Mouse (Mus musculus) erythroblast, embryonic 14.5 days (primary cell): ENCODE measurements around the gene Txnrd1. TPM values are rescaled to one million over a fixed set of nuclear protein-coding genes. Genes with fewer than 3 reads are reported as not detected.

ENCODE experiments used
- H3K27me3 ChIP-seq: 2 replicates; pipeline ENCODE4 v1.6.1; 2012; ENCODE audit warnings: inconsistent platforms; ENCODE audit not compliant: control insufficient read depth
- H3K36me3 ChIP-seq: 2 replicates; pipeline ENCODE4 v1.6.1; 2012; ENCODE audit warnings: mild to moderate bottlenecking, inconsistent platforms; ENCODE audit not compliant: control insufficient read depth
- H3K4me1 ChIP-seq: 2 replicates; pipeline ENCODE4 v1.6.1; 2012; ENCODE audit warnings: inconsistent platforms; ENCODE audit not compliant: control insufficient read depth
- H3K4me3 ChIP-seq: replicated peaks from 2 replicates; pipeline ENCODE3; 2012; ENCODE audit warnings: moderate library complexity, mild to moderate bottlenecking, inconsistent platforms
- H3K9me3 ChIP-seq: 2 replicates; pipeline ENCODE4 v1.6.1; 2012; ENCODE audit warnings: low read length, inconsistent platforms, mixed read lengths; ENCODE audit not compliant: control insufficient read depth
- GATA1 ChIP-seq: IDR thresholded peaks from 2 replicates; pipeline ENCODE4 v1.6.1; 2012; ENCODE audit warnings: low read length, inconsistent platforms, mixed read lengths
- TAL1 ChIP-seq: IDR thresholded peaks from 3 replicates; pipeline ENCODE4 v1.6.1; 2012; ENCODE audit warnings: low read length, inconsistent platforms, mixed read lengths
- polyA plus RNA-seq: library from polyadenylated mRNA; stranded (reverse); fragments of >175 nt; gene quantifications from 2 replicates; pipeline ENCODE4 v1.2.3, GENCODE M21; 2012

Txnrd1 gene
- polyA plus RNA-seq, 1 experiment = 7.5 TPM

GRCm38 (mm10) chr10:82897936-82898335, 64.2 kb downstream of the Txnrd1 start:
- Histone ChIP-seq H3K4me3 (no peak overlapping the region), H3K9me3 (no peaks in the 10 kb centered on the region), H3K36me3 (peaks cover 55% of the 10 kb centered on the region), H3K27me3 (no peaks in the 10 kb centered on the region), H3K4me1 (peaks cover 5% of the 10 kb centered on the region)
- no peak for TF ChIP-seq TAL1
- no peak for TF ChIP-seq GATA1

- H3K4me1 ChIP-seq = peaks cover 5% of the 10 kb centered on the region
- H3K27me3 ChIP-seq = no peaks in the 10 kb centered on the region
- TF ChIP-seq TAL1 (no peak), GATA1 (no peak)
- no peak overlapping the region for H3K4me3 ChIP-seq
- H3K36me3 ChIP-seq = peaks cover 45% of the 10 kb centered on the region
- no peaks in the 10 kb centered on the region for H3K9me3 ChIP-seq
These were observed 65.1 kb downstream of the Txnrd1 start for GRCm38 (mm10) chr10:82898893-82899292.

- H3K9me3 ChIP-seq = no peaks in the 10 kb centered on the region
- H3K4me1 ChIP-seq = peaks cover 5% of the 10 kb centered on the region
- H3K27me3 ChIP-seq = peaks cover 2% of the 10 kb centered on the region
- TF ChIP-seq GATA1 (no peak), TAL1 (no peak)
- H3K4me3 ChIP-seq = no peak overlapping the region
- peaks cover 35% of the 10 kb centered on the region for H3K36me3 ChIP-seq
These were observed 66.2 kb downstream of the Txnrd1 start for GRCm38 (mm10) chr10:82899810-82900421.

- no peaks in the 10 kb centered on the region for H3K9me3 ChIP-seq
- H3K4me1 ChIP-seq = peaks cover 5% of the 10 kb centered on the region
- no peak overlapping the region for H3K4me3 ChIP-seq
- H3K36me3 ChIP-seq = peaks cover 29% of the 10 kb centered on the region
- peaks cover 4% of the 10 kb centered on the region for H3K27me3 ChIP-seq
- TF ChIP-seq TAL1 (no peak), GATA1 (no peak)
These were observed 66.8 kb downstream of the Txnrd1 start for GRCm38 (mm10) chr10:82900546-82900945.

- Histone ChIP-seq H3K27me3 (peaks cover 4% of the 10 kb centered on the region), H3K36me3 (peaks cover 20% of the 10 kb centered on the region), H3K9me3 (no peaks in the 10 kb centered on the region), H3K4me3 (no peak overlapping the region), H3K4me1 (peaks cover 5% of the 10 kb centered on the region)
- no peak for TF ChIP-seq GATA1
- no peak for TF ChIP-seq TAL1
These were observed 67.7 kb downstream of the Txnrd1 start for GRCm38 (mm10) chr10:82901436-82901835.

GRCm38 (mm10) chr10:82908526-82908925, 74.8 kb downstream of the Txnrd1 start:
- Histone ChIP-seq H3K36me3 (no peaks in the 10 kb centered on the region), H3K4me1 (peaks cover 12% of the 10 kb centered on the region), H3K9me3 (no peaks in the 10 kb centered on the region), H3K4me3 (no peak overlapping the region), H3K27me3 (peaks cover 4% of the 10 kb centered on the region)
- no peak for TF ChIP-seq TAL1
- no peak for TF ChIP-seq GATA1

- no peak for TF ChIP-seq TAL1
- TF ChIP-seq GATA1 = no peak
- Histone ChIP-seq H3K9me3 (no peaks in the 10 kb centered on the region), H3K4me1 (peaks cover 17% of the 10 kb centered on the region), H3K4me3 (no peak overlapping the region), H3K27me3 (peaks cover 4% of the 10 kb centered on the region), H3K36me3 (no peaks in the 10 kb centered on the region)
These were observed 75.6 kb downstream of the Txnrd1 start for GRCm38 (mm10) chr10:82909382-82909781.

- Histone ChIP-seq H3K9me3 (no peaks in the 10 kb centered on the region), H3K27me3 (no peaks in the 10 kb centered on the region; the same call in 1 of the 2 replicates), H3K36me3 (no peaks in the 10 kb centered on the region), H3K4me1 (peaks cover 17% of the 10 kb centered on the region), H3K4me3 (no peak overlapping the region)
- TF ChIP-seq TAL1 (no peak), GATA1 (no peak)
These were observed 76.4 kb downstream of the Txnrd1 start for GRCm38 (mm10) chr10:82910198-82910597.

- H3K4me1 ChIP-seq = peaks cover 17% of the 10 kb centered on the region
These were observed 79.5 kb downstream of the Txnrd1 start for GRCm38 (mm10) chr10:82913238-82913637.

GRCm38 (mm10) chr10:82913772-82914171, 80.0 kb downstream of the Txnrd1 start:
- Histone ChIP-seq H3K4me1 (peaks cover 17% of the 10 kb centered on the region), H3K27me3 (no peaks in the 10 kb centered on the region; the same call in 1 of the 2 replicates), H3K9me3 (no peaks in the 10 kb centered on the region), H3K36me3 (no peaks in the 10 kb centered on the region), H3K4me3 (no peak overlapping the region)
- TF ChIP-seq TAL1 (no peak), GATA1 (no peak)

More at GRCm38 (mm10) chr10:82913238-82913637, 79.5 kb downstream of the Txnrd1 start:
- no peaks in the 10 kb centered on the region for H3K9me3 ChIP-seq
- H3K27me3 ChIP-seq = no peaks in the 10 kb centered on the region; the same call in 1 of the 2 replicates
- no peak overlapping the region for H3K4me3 ChIP-seq
- H3K36me3 ChIP-seq = no peaks in the 10 kb centered on the region
- TF ChIP-seq GATA1 (no peak), TAL1 (no peak)
